Mouse (Mus musculus) hindbrain, embryonic 16.5 days (tissue): ENCODE measurements around the gene Mtf2. TPM values are rescaled to one million over a fixed set of nuclear protein-coding genes. Genes with fewer than 3 reads are reported as not detected.
"Not testable (repeated sequence)": the region's sequence is repeated elsewhere in the genome, so short reads cannot be mapped to it uniquely, and the experiment has no call there.

Experiments
- ATAC-seq: fragments of 200-750 bp; cut with Nextera tagmentation; 2 replicates; pipeline ENCODE4 v1.8.0; 2017; ENCODE audit warnings: moderate TSS enrichment, moderate library complexity
- H3K27ac ChIP-seq: fragments of 300-500 bp; sonication (generic); 2 replicates; pipeline ENCODE4 v1.5.1; 2014; ENCODE audit warnings: low read depth, mild to moderate bottlenecking, control low read depth, low read length, moderate library complexity
- H3K27me3 ChIP-seq: fragments of 300-500 bp; sonication (generic); replicated peaks from 2 replicates; pipeline ENCODE4 v1.6.1; 2014; ENCODE audit warnings: low read length; ENCODE audit not compliant: control insufficient read depth, insufficient read depth
- H3K36me3 ChIP-seq: fragments of 300-500 bp; sonication (generic); 2 replicates; pipeline ENCODE4 v1.6.1; 2014; ENCODE audit warnings: mild to moderate bottlenecking, low read length, moderate library complexity, mixed read lengths; ENCODE audit not compliant: control insufficient read depth, insufficient read depth
- H3K4me1 ChIP-seq: fragments of 300-500 bp; sonication (generic); 2 replicates; pipeline ENCODE4 v1.6.1; 2014; ENCODE audit warnings: low read depth, low read length; ENCODE audit not compliant: control insufficient read depth, insufficient read depth
- H3K4me2 ChIP-seq: fragments of 300-500 bp; sonication (generic); 2 replicates; pipeline ENCODE4 v1.6.1; 2014; ENCODE audit warnings: mild to moderate bottlenecking, low read length, control low read depth, moderate library complexity
- H3K4me3 ChIP-seq: fragments of 300-500 bp; sonication (generic); 2 replicates; pipeline ENCODE4 v1.5.1; 2014; ENCODE audit warnings: mild to moderate bottlenecking, low read length, control low read depth, moderate library complexity
- H3K9ac ChIP-seq: fragments of 300-500 bp; sonication (generic); 2 replicates; pipeline ENCODE4 v1.6.1; 2014; ENCODE audit warnings: low read depth, mild to moderate bottlenecking, control low read depth, low read length, moderate library complexity
- H3K9me3 ChIP-seq: fragments of 300-500 bp; sonication (generic); 2 replicates; pipeline ENCODE4 v1.6.1; 2014; ENCODE audit warnings: mild to moderate bottlenecking, low read length, moderate library complexity; ENCODE audit not compliant: control insufficient read depth
- WGBS: fragments of 180-500 bp; shearing (Covaris S2); extraction: QIAGEN DNeasy Blood & Tissue Kit; methylation state at CpG from one replicate; pipeline ENCODE4 v1.1.7; 2014; 5-methylcytosine and 5-hydroxymethylcytosine counted together
- polyA plus RNA-seq: library from polyadenylated mRNA; unstranded; fragments of >200 nt; fragmentation: Nextera tagmentation; extraction: Ambion mirVana; gene quantifications from 2 replicates; pipeline ENCODE4 v1.2.1, GENCODE M21; 2015

Mtf2 gene
- polyA plus RNA-seq, 1 experiment from 2014 or later = 76.4 TPM

DNA sequence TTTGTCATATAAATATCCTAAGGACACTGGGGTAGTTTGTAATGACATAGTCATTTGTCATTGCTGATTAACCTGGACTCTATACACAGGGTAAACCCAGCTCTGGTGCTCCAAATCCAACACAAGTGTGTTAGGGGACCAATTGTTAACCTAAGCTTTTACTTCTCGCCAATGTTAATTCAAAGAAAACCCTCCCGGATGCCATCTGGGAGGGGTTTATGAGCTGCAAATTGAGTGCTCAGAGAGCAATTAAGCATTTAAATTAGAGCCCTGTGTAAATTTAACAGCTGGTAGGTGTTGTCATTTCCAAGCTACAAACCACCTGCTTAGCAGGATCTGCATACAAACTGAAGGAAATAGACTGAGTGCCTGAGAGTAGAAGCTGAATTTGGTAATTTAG, 30.0 kb upstream of the Mtf2 start:
- Histone ChIP-seq H3K27me3 (no peaks in the 10 kb centered on the region), H3K27ac (no peak overlapping the region), H3K4me1 (no peaks in the 10 kb centered on the region), H3K36me3 (no peaks in the 10 kb centered on the region), H3K9me3 (no peaks in the 10 kb centered on the region), H3K9ac (no peak overlapping the region), H3K4me3 (no peak overlapping the region), H3K4me2 (no peak overlapping the region)
- WGBS = 25% methylated on average over 2 of the region's 2 CpGs
- peak; percentile 56 for ATAC-seq

DNA sequence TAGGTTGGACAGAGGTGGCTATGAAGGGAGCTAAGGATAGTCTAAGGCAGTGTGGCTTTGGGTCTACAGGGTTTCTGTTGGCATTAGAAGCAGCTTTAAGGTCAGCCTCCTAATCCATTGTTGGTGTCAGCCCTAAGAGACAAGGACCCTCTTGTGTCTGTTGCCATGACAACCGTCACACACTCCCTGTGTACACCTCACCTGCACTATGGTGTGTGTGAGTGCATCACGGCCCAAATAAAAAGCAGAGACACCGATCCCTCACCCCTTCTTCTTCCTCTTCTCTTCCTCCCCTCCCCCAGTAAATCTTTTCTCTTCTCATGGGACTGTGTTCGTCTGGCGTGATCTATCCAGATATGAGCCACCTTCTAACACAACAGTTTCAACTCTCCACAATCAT, 23.4 kb upstream of the Mtf2 start:
- Histone ChIP-seq H3K9ac (no peak overlapping the region), H3K4me1 (no peaks in the 10 kb centered on the region), H3K9me3 (no peaks in the 10 kb centered on the region), H3K4me2 (no peak overlapping the region), H3K4me3 (no peak overlapping the region), H3K27me3 (no peaks in the 10 kb centered on the region), H3K27ac (no peak overlapping the region), H3K36me3 (no peaks in the 10 kb centered on the region)
- no peak for ATAC-seq
- 90% methylated on average over 5 of the region's 5 CpGs for WGBS

DNA sequence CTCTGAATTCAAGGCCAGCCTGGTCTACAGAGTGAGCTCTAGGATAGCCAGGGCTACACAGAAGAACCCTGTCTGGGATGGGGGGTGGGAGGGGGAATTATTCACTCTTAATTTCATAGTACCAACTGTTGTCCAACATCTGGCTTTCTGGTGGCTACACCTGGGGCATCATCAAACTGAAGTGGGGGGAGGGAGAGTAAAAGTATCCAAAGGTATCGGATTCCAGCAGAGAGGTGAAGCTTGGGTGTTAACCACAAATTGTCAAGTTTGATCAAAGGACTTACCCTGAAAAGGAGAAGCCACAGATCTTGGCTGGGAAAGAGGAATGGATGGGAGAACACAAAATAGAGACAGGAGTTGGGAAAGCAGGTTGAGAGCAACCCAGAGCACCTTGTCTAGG, 21.6 kb upstream of the Mtf2 start:
- Histone ChIP-seq H3K9me3 (no peaks in the 10 kb centered on the region), H3K9ac (no peak overlapping the region), H3K4me1 (no peaks in the 10 kb centered on the region), H3K27ac (no peak overlapping the region), H3K4me3 (no peak overlapping the region), H3K27me3 (no peaks in the 10 kb centered on the region), H3K4me2 (no peak overlapping the region), H3K36me3 (no peaks in the 10 kb centered on the region)
- ATAC-seq = no peak
- WGBS = 80% methylated on average over 1 of the region's 1 CpGs

DNA sequence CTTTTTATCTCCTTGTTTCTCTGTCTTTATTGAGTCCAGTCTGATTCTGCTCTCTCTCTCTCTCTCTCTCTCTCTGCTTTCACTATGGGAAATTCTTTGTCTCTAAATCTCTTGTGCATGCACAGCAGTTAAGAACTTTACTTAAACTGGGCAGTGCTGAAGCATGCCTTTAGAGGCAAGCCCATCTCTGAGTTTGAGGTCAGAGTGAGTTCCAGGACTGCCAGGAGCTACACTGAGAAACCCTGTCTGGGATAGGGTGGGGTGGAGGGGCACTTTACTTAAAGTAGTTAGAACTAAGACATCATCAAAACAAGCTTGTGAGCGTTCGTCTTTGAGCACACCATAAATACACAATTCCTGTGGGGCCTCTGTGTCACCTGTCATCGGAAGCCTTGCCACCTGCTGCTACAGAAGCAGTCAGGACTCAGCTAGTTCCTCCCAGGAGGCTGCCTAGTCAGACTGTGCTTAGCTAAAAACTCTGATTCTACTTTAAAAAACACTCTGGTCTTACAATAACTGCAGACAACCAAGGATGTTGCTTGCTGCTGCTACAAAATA, 15.7 kb upstream of the Mtf2 start:
- ATAC-seq = no peak
- H3K27ac ChIP-seq = no peak overlapping the region
- no peaks in the 10 kb centered on the region for H3K36me3 ChIP-seq
- H3K4me2 ChIP-seq = no peak overlapping the region
- H3K4me3 ChIP-seq = no peak overlapping the region
- no peaks in the 10 kb centered on the region for H3K27me3 ChIP-seq
- H3K9ac ChIP-seq = no peak overlapping the region
- H3K9me3 ChIP-seq = no peaks in the 10 kb centered on the region
- H3K4me1 ChIP-seq = no peaks in the 10 kb centered on the region
- 6% methylated on average over 3 of the region's 3 CpGs for WGBS

DNA sequence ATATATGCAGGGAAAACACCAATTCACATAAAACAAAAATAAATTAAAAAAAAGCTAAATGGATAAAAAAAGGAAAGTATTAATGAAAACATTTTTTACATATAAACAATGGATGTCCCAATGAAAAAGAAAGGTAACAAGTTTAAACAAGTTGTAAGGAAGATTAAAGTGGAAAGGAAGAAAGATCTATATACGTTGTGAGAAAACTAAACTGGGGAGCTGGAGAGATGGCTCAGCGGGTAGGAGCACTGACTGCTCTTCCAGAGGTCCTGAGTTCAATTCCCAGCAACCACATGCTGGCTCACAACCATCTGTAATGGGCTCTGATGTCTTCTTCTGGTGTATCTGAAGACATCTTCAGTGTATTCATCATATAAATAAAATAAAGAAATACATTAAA, 14.4 kb upstream of the Mtf2 start:
- no peak for ATAC-seq
- Histone ChIP-seq H3K4me1 (no peaks in the 10 kb centered on the region), H3K27ac (no peak overlapping the region), H3K9ac (no peak overlapping the region), H3K36me3 (no peaks in the 10 kb centered on the region), H3K4me2 (no peak overlapping the region), H3K9me3 (no peaks in the 10 kb centered on the region), H3K27me3 (no peaks in the 10 kb centered on the region), H3K4me3 (no peak overlapping the region)
- 83% methylated on average over 2 of the region's 2 CpGs for WGBS

DNA sequence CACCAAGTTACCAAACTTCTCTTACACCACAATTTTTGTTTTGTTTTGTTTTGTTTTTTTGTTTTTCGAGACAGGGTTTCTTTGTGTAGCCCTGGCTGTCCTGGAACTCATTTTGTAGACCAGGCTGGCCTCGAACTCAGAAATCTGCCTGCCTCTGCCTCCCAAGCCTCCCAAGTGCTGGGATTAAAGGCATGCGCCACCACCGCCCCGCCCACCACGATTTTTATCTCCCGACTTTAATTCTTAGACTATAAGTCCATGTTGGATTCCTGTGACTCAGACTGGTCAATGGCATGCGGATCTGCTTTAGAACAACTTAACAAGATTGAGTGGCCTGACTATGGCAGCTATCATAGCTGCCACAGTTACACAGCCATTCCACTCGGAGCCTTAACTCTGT, 13.7 kb upstream of the Mtf2 start:
- not testable (repeated sequence) for H3K9ac ChIP-seq, H3K4me2 ChIP-seq, H3K27me3 ChIP-seq, H3K4me3 ChIP-seq, ATAC-seq, H3K4me1 ChIP-seq, H3K36me3 ChIP-seq, H3K27ac ChIP-seq, H3K9me3 ChIP-seq
- 95% methylated on average over 9 of the region's 9 CpGs for WGBS

DNA sequence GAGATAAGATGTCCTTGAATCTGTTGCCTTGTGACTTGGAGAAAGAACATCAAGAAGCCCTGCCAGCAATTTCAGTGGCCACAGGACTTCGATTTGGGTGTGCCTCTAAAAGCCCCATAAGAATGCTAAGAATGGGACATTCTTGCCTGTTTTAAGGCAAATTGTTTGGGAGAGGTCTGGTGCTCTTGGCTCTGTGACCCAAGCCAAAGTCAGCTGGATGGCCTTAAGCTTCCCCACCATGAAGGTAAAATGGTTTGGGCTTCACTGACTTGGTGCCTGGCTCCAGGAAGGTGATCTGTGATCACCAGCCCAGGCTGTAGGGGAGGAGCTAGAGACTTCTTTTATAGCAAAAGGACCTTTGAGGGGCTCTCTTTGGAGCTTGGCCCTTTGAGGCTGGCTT, 13.3 kb upstream of the Mtf2 start:
- no peak overlapping the region for H3K9ac ChIP-seq
- no peaks in the 10 kb centered on the region for H3K36me3 ChIP-seq
- H3K4me3 ChIP-seq = no peak overlapping the region
- no peak overlapping the region for H3K27ac ChIP-seq
- no peaks in the 10 kb centered on the region for H3K27me3 ChIP-seq
- no peaks in the 10 kb centered on the region for H3K9me3 ChIP-seq
- no peak for ATAC-seq
- H3K4me1 ChIP-seq = no peaks in the 10 kb centered on the region
- WGBS = 78% methylated on average over 1 of the region's 1 CpGs
- H3K4me2 ChIP-seq = no peak overlapping the region

DNA sequence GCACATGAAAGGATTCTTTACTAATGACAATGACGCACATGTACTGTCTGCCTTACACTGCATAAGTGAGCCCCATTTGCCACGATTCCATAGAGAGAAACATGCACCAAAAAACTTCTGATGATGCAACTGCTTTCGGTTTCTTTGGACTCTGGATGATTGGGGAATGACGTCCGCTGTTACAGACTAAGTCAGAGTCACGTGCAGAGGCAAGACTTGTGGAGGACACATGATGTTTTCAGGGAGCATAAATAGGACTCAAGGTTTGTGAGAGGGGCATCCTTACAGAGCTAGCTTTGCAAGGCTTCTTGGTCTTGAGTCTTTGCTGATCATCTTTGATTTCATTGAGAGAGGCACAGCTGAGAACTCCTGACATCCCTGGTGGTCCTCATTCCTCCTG, 11.9 kb upstream of the Mtf2 start:
- no peak overlapping the region for H3K4me3 ChIP-seq
- no peaks in the 10 kb centered on the region for H3K4me1 ChIP-seq
- no peaks in the 10 kb centered on the region for H3K9me3 ChIP-seq
- no peaks in the 10 kb centered on the region for H3K36me3 ChIP-seq
- H3K27me3 ChIP-seq = no peaks in the 10 kb centered on the region
- ATAC-seq = no peak
- H3K4me2 ChIP-seq = no peak overlapping the region
- H3K9ac ChIP-seq = no peak overlapping the region
- H3K27ac ChIP-seq = no peak overlapping the region
- WGBS = 90% methylated on average over 6 of the region's 6 CpGs

DNA sequence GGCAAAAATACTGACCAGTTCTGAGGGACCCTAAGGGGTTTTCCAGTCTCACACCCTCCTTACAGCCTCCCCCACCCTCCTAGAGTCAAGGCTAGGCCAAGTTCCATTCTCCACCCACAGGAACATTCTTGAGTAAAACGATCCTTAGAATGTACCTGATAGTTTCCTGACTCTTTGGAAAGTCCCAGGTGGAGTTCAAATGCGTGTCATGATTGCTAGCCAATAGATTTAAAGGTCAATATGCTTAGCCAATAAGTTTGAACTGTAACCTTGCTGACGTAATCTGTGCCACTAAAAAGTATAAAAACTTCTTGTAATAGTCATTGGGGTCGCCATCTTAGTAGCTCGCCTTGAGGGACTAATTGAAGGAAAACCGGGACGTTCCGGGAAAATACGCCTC, 5.1 kb upstream of the Mtf2 start:
- H3K4me2 ChIP-seq = no peak overlapping the region
- no peaks in the 10 kb centered on the region for H3K27me3 ChIP-seq
- ATAC-seq = no peak
- no peaks in the 10 kb centered on the region for H3K36me3 ChIP-seq
- 96% methylated on average over 9 of the region's 9 CpGs for WGBS
- no peaks in the 10 kb centered on the region; the same call in 1 of the 2 replicates for H3K9me3 ChIP-seq
- no peak overlapping the region for H3K27ac ChIP-seq
- no peak overlapping the region for H3K4me3 ChIP-seq
- no peak overlapping the region for H3K9ac ChIP-seq
- no peaks in the 10 kb centered on the region for H3K4me1 ChIP-seq

DNA sequence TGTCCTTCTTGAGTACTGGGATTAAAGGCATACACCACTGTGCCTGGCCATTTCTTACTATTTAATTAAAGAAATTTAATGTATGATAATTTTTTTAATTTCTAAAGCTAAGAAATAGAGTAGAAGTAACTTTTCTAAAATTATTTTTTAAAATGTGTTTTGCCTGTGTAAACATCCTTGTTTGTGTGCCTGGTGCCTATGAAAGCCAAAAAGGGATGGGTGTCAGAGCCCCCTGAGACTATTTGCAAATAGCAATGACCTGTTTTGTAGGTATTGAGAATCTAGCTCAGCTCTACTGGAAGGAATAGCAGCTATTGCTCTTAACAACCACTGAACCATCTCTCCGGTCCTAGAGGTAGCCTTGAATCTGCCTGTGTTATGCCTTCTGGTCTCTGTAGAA, 6.8 kb downstream of the Mtf2 start:
- 100% methylated on average over 1 of the region's 1 CpGs for WGBS
- H3K36me3 ChIP-seq = peaks cover 28% of the 10 kb centered on the region

More for the DNA sequence above, 6.8 kb downstream of the Mtf2 start:
- Histone ChIP-seq H3K9ac (no peak overlapping the region), H3K4me3 (no peak overlapping the region), H3K27me3 (no peaks in the 10 kb centered on the region), H3K9me3 (no peaks in the 10 kb centered on the region), H3K4me1 (peaks cover 8% of the 10 kb centered on the region), H3K4me2 (no peak overlapping the region), H3K27ac (no peak overlapping the region)
- ATAC-seq = no peak
